ENCODE assay signal across 17 mouse cellular contexts in the genomic region with DNA sequence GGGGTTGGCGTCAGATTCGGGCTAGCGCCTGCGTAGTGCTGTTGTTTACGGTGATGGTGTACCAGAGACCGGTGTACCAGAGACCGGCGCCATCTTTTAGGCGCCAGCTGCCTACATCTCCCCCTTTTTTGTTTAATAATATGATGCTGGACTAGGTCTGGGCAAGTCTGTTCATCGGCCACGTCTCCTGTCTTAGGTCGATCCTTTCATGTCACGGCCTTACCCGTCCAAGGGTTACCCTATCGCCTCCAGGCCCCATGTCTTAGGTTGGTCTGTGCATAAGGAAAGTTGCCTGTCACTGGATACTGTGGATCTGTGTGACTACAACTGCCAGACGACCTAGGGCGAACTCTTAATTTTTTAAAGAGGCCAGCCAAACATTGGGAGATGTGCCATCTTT. TPM values are rescaled to one million over a fixed set of nuclear protein-coding genes. Genes with fewer than 3 reads are reported as not detected.
"Had no signal": no experiment of that assay in that cellular context is flagged by ENCODE, and none has a peak within 500 bp of the region (broad histone marks: within the 10 kb centered on the region; RNA-seq: fewer than 3 reads in every experiment).

No protein-coding gene starts in this region.

RNA-seq across cellular contexts. Expression of a gene that starts 2.7 kb away (rescaled TPM):
- polyA plus RNA-seq: cortical plate, adult 2 months; embryonic facial prominence, embryonic 11.5 days; embryonic facial prominence, embryonic 12.5 days; embryonic facial prominence, embryonic 14.5 days; erythroblast, embryonic 14.5 days; forebrain, embryonic 10.5 days; forebrain, embryonic 11.5 days; forebrain, embryonic 12.5 days; forebrain, embryonic 13.5 days; forebrain, embryonic 14.5 days; forebrain, embryonic 15.5 days; forebrain, embryonic 16.5 days; frontal cortex, adult 2 months; heart, adult 2 months; heart, embryonic 10.5 days; heart, embryonic 11.5 days had no signal

RNA-seq across cellular contexts. Expression of a gene that starts 44.1 kb away (rescaled TPM):
- polyA plus RNA-seq: embryonic facial prominence, embryonic 12.5 days; embryonic facial prominence, embryonic 14.5 days; embryonic facial prominence, embryonic 15.5 days; erythroblast, embryonic 14.5 days; forebrain, embryonic 11.5 days; forebrain, embryonic 12.5 days; forebrain, embryonic 13.5 days; forebrain, embryonic 16.5 days had no signal
